Mouse (Mus musculus) forebrain, embryonic 14.5 days (tissue): Measurements from ENCODE around the gene Lta. TPM values are rescaled to one million over a fixed set of nuclear protein-coding genes. Genes with fewer than 3 reads are reported as not detected.
A peak's percentile ranks its signal among the peaks of the same experiment; 100 is the strongest.

ENCODE experiments used
- ATAC-seq: fragments of 200-750 bp; cut with Nextera tagmentation; 2 replicates; pipeline ENCODE4 v1.8.0; 2017; ENCODE audit warnings: mild to moderate bottlenecking, moderate library complexity
- DNase-seq: peaks from one replicate; pipeline ENCODE4 v3.0.0-alpha.2; 2015; ENCODE audit warnings: low spot score
- H3K27ac ChIP-seq: fragments of 300-500 bp; sonication (generic); 2 replicates; pipeline ENCODE4 v1.5.1; 2014; ENCODE audit warnings: low read depth, mild to moderate bottlenecking, control low read depth, low read length, moderate library complexity
- H3K27me3 ChIP-seq: fragments of 300-500 bp; sonication (generic); replicated peaks from 2 replicates; pipeline ENCODE4 v1.6.1; 2014; ENCODE audit warnings: low read length, control low read depth, mixed read lengths; ENCODE audit not compliant: control insufficient read depth, insufficient read depth
- H3K36me3 ChIP-seq: fragments of 300-500 bp; sonication (generic); 2 replicates; pipeline ENCODE4 v1.6.1; 2014; ENCODE audit warnings: low read length, control low read depth; ENCODE audit not compliant: control insufficient read depth, insufficient read depth
- H3K4me1 ChIP-seq: fragments of 300-500 bp; sonication (generic); 2 replicates; pipeline ENCODE4 v1.6.1; 2014; ENCODE audit warnings: antibody characterized with exemption, low read length, control low read depth; ENCODE audit not compliant: control insufficient read depth, insufficient read depth
- H3K4me2 ChIP-seq: fragments of 300-500 bp; sonication (generic); 2 replicates; pipeline ENCODE4 v1.6.1; 2014; ENCODE audit warnings: mild to moderate bottlenecking, control low read depth, low read length
- H3K4me3 ChIP-seq: fragments of 300-500 bp; sonication (generic); 2 replicates; pipeline ENCODE4 v1.5.1; 2014; ENCODE audit warnings: low read depth, low read length, control low read depth
- H3K9ac ChIP-seq: fragments of 300-500 bp; sonication (generic); 2 replicates; pipeline ENCODE4 v1.6.1; 2014; ENCODE audit warnings: mild to moderate bottlenecking, low read length, control low read depth, moderate library complexity
- H3K9me3 ChIP-seq: fragments of 300-500 bp; sonication (generic); replicated peaks from 2 replicates; pipeline ENCODE4 v1.6.1; 2016; ENCODE audit warnings: low read length, control low read depth, mixed read lengths; ENCODE audit not compliant: control insufficient read depth
- WGBS: fragments of 180-500 bp; shearing (Covaris S2); extraction: QIAGEN DNeasy Blood & Tissue Kit; methylation state at CpG from one replicate; pipeline ENCODE4 v1.1.7; 2014; 5-methylcytosine and 5-hydroxymethylcytosine counted together
- microRNA-seq: library from miRNA; unstranded; fragments of <30 nt; microRNA quantifications from one replicate; pipeline ENCODE4, GENCODE M21; 2016
- polyA plus RNA-seq: library from polyadenylated mRNA; unstranded; fragments of >200 nt; fragmentation: Nextera tagmentation; extraction: Ambion mirVana; gene quantifications from 2 replicates; pipeline ENCODE4 v1.2.1, GENCODE M21; 2014

The Lta gene
- polyA plus RNA-seq, 1 experiment from 2014 or later: 0.13 TPM

DNA sequence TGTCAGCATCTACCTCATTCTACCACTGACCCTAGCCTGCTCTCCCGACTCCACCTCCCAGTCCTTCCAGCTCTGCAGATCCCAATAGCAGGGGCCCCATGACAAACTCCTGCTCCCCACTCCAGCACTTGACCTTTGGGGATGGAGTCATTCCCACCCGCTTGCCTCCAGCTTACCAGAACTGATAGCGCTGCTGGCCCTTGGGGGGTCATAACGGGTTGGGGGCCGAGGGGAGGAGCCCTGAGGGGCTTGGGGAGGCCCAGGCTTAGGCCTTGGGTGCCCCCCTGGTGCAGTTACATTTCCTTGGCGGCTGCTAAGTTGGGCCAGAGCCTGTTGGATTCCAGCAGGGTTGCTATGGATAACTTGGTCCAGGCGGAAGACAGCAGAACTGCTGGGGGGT is 50.5 kb downstream of the Lta start:
- H3K36me3 ChIP-seq: peaks cover 100% of the 10 kb centered on the region
- no peak overlapping the region for H3K27ac ChIP-seq
- H3K27me3 ChIP-seq: no peaks in the 10 kb centered on the region
- no peaks in the 10 kb centered on the region for H3K4me1 ChIP-seq
- no peak overlapping the region for H3K4me2 ChIP-seq
- H3K9ac ChIP-seq: no peak overlapping the region
- DNase-seq (no peak), ATAC-seq (no peak)
- no peak overlapping the region for H3K4me3 ChIP-seq
- WGBS: 83% methylated on average over 7 of the region's 7 CpGs
- H3K9me3 ChIP-seq: no peaks in the 10 kb centered on the region

DNA sequence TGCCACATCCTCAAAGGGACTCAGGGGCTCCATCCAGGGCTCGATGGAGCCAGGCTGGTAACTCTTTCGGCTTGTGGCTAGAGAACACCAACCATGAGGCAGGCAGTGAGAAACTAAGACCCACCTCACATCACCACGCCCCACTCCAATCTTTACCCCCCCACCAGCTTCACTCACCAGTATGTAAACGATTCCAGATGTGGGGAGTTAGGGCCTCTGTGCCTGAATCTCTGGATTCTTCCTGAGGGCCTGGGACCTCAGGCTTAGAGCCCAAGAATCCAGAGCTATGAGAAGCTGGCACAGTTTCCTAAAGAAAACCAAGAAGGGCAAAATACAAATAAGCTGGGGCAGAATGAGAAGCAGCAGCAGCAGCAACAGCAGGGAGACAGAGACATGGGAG is 51.2 kb downstream of the Lta start:
- Histone ChIP-seq H3K4me3 (no peak overlapping the region), H3K9ac (no peak overlapping the region), H3K27me3 (no peaks in the 10 kb centered on the region), H3K4me1 (no peaks in the 10 kb centered on the region), H3K36me3 (peaks cover 100% of the 10 kb centered on the region), H3K27ac (no peak overlapping the region), H3K9me3 (no peaks in the 10 kb centered on the region), H3K4me2 (no peak overlapping the region)
- 91% methylated on average over 4 of the region's 4 CpGs for WGBS
- no peak for DNase-seq
- no peak for ATAC-seq

Small RNAs within 50 kb of the gene (microRNA-seq; reads per million reads assigned to microRNA genes)
- gene Mir6973a (not detected), gene Mir6974 (not detected), gene Mir6975 (1.3 reads per million, percentile 3 among the genes with 10 or more reads in this experiment), gene Mir8094 (not detected)

Other genes with a start within 250 kb of the Lta start
- gene Hspa1b, start 246.1 kb downstream of the Lta start, polyA plus RNA-seq: 0.15 TPM in 1 of 2 replicates, not detected in the other
- not detected in 2 replicates for gene Gm20481, start 235.4 kb downstream of the Lta start, polyA plus RNA-seq
- gene Hspa1a, start 233.2 kb downstream of the Lta start, polyA plus RNA-seq: 1.4 and 3.7 TPM in 2 replicates
- gene Hspa1l, start 232.6 kb downstream of the Lta start, polyA plus RNA-seq: 1.3 and 1.4 TPM in 2 replicates
- gene Lsm2, start 223.5 kb downstream of the Lta start, polyA plus RNA-seq: 131 and 148 TPM in 2 replicates
- 42.4 and 53.9 TPM in 2 replicates for gene Vars, start 204.4 kb downstream of the Lta start, polyA plus RNA-seq
- 0.05 and 0.11 TPM in 2 replicates for gene Vwa7, start 188.8 kb downstream of the Lta start, polyA plus RNA-seq
- 2.9 and 6.2 TPM in 2 replicates for gene Sapcd1, start 177.3 kb downstream of the Lta start, polyA plus RNA-seq
- 2.3 and 2.6 TPM in 2 replicates for gene Msh5, start 158.6 kb downstream of the Lta start, polyA plus RNA-seq
- gene Clic1, start 155.4 kb downstream of the Lta start, polyA plus RNA-seq: 28.3 and 37.3 TPM in 2 replicates
- gene Ddah2, start 146.3 kb downstream of the Lta start, polyA plus RNA-seq: 617 and 661 TPM in 2 replicates
- gene Ly6g6c, start 140.0 kb downstream of the Lta start, polyA plus RNA-seq: not detected in 2 replicates
- 0.28 and 0.42 TPM in 2 replicates for gene Mpig6b, start 139.2 kb downstream of the Lta start, polyA plus RNA-seq
- 10.1 and 10.7 TPM in 2 replicates for gene Ly6g6e, start 128.4 kb downstream of the Lta start, polyA plus RNA-seq
- gene Ly6g6d, start 127.3 kb downstream of the Lta start, polyA plus RNA-seq: 0.76 and 1.1 TPM in 2 replicates
- gene Ly6g6f, start 119.7 kb downstream of the Lta start, polyA plus RNA-seq: 0.15 TPM in 1 of 2 replicates, not detected in the other
- 69.9 and 75.7 TPM in 2 replicates for gene Abhd16a, start 116.1 kb downstream of the Lta start, polyA plus RNA-seq
- gene Ly6g5c, start 97.1 kb downstream of the Lta start, polyA plus RNA-seq: not detected in 2 replicates
- 0.89 and 1.1 TPM in 2 replicates for gene Ly6g5b, start 89.9 kb downstream of the Lta start, polyA plus RNA-seq
- 31.3 and 34.2 TPM in 2 replicates for gene Gpank1, start 83.9 kb downstream of the Lta start, polyA plus RNA-seq
- gene Csnk2b, start 83.3 kb downstream of the Lta start, polyA plus RNA-seq: 313 and 353 TPM in 2 replicates
- gene D17H6S53E, start 79.0 kb downstream of the Lta start, polyA plus RNA-seq: 5.2 and 5.5 TPM in 2 replicates
- 0.22 and 0.29 TPM in 2 replicates for gene Apom, start 73.3 kb downstream of the Lta start, polyA plus RNA-seq
- 128 and 144 TPM in 2 replicates for gene Bag6, start 70.2 kb downstream of the Lta start, polyA plus RNA-seq
- gene Prrc2a, start 40.5 kb downstream of the Lta start, polyA plus RNA-seq: 117 and 141 TPM in 2 replicates
- gene Aif1, start 29.3 kb downstream of the Lta start, polyA plus RNA-seq: 6.9 and 7.3 TPM in 2 replicates
- gene Lst1, start 16.9 kb downstream of the Lta start, polyA plus RNA-seq: 6.1 and 8.0 TPM in 2 replicates
- gene Ltb, start 10.9 kb downstream of the Lta start, polyA plus RNA-seq: 0.39 TPM in 1 of 2 replicates, not detected in the other
- not detected in 2 replicates for gene Tnf, start 3.3 kb downstream of the Lta start, polyA plus RNA-seq
- gene Gm16181, start 15.5 kb upstream of the Lta start, polyA plus RNA-seq: not detected in 2 replicates
- gene Atp6v1g2, start 28.3 kb upstream of the Lta start, polyA plus RNA-seq: 44.0 and 61.1 TPM in 2 replicates
- gene Nfkbil1, start 30.4 kb upstream of the Lta start, polyA plus RNA-seq: 5.1 and 5.2 TPM in 2 replicates
- gene Ddx39b, start 36.4 kb upstream of the Lta start, polyA plus RNA-seq: 478 and 489 TPM in 2 replicates
- 37.5 and 44.2 TPM in 2 replicates for gene H2-D1, start 57.4 kb upstream of the Lta start, polyA plus RNA-seq
- 0.46 TPM in 1 of 2 replicates, not detected in the other for gene H2-Q1, start 115.1 kb upstream of the Lta start, polyA plus RNA-seq
- gene H2-Q2, start 136.9 kb upstream of the Lta start, polyA plus RNA-seq: 1.1 and 2.1 TPM in 2 replicates
- 0.54 and 0.60 TPM in 2 replicates for gene H2-Q4, start 174.3 kb upstream of the Lta start, polyA plus RNA-seq
- gene H2-Q6, start 219.5 kb upstream of the Lta start, polyA plus RNA-seq: 0.28 and 0.38 TPM in 2 replicates
- 1.5 and 2.0 TPM in 2 replicates for gene H2-Q7, start 233.8 kb upstream of the Lta start, polyA plus RNA-seq